In genomic region chr19:32711761-32712541, GRCm38 (mm10) we compare ENCODE assay signal across 7 mouse cellular contexts. TPM values are rescaled to one million over a fixed set of nuclear protein-coding genes. Genes with fewer than 3 reads are reported as not detected.
A peak's percentile ranks its signal among the peaks of the same experiment; 100 is the strongest.
DNase-seq lines count a peak whose midpoint lies in the region; ATAC-seq and TF ChIP-seq lines count a peak whose summit lies in the region.

No protein-coding gene starts in this region.

- H3K9ac ChIP-seq in embryonic facial prominence, embryonic 11.5 days (replicated peaks; ENCODE audit: low read length), result peak overlapping the region; percentile 94
- peak overlapping the region; percentile 91 for H3K9ac ChIP-seq in limb, embryonic 12.5 days (replicated peaks)
- H3K9ac ChIP-seq in midbrain, embryonic 15.5 days, result peak overlapping the region; percentile 96

- H3K36me3 ChIP-seq in embryonic facial prominence, embryonic 11.5 days (replicated peaks; ENCODE audit: control insufficient read depth, insufficient read depth, low read depth, low read length), result no peaks in the 10 kb centered on the region
- H3K36me3 ChIP-seq in kidney, adult 2 months (ENCODE audit: control insufficient read depth, insufficient read depth, low read length), result no peaks in the 10 kb centered on the region
- H3K36me3 ChIP-seq in limb, embryonic 12.5 days, result no peaks in the 10 kb centered on the region; the same call in 1 of the 2 replicates
- H3K36me3 ChIP-seq in midbrain, embryonic 15.5 days (replicated peaks), result no peaks in the 10 kb centered on the region
- H3K36me3 ChIP-seq in spleen, adult 2 months (ENCODE audit: control insufficient read depth, insufficient read depth, low read length), result no peaks in the 10 kb centered on the region

- peak; percentile 97 for DNase-seq in adrenal gland, postnatal 14 days
- DNase-seq in embryonic facial prominence, embryonic 11.5 days (ENCODE audit: low spot score), result peak; percentile 93
- DNase-seq in heart, adult 11 months, result peak; percentile 99
- peak; percentile 94 for DNase-seq in kidney, adult 2 months
- DNase-seq in spleen, adult 2 months (ENCODE audit: low read depth in 1 of 2, low spot score in 2 of 2), result peak; percentile 69 to 88

- TF ChIP-seq CTCF in kidney, adult 2 months (conservative IDR thresholded peaks at IDR 0.05; ENCODE audit: insufficient read depth, insufficient read length, low read depth, low read length), result no peak
- no peak for TF ChIP-seq CTCF in spleen, adult 2 months (IDR thresholded peaks at IDR 0.05; ENCODE audit: extremely low read depth, insufficient read depth, insufficient read length, insufficient replicate concordance)

- H3K4me1 ChIP-seq in embryonic facial prominence, embryonic 11.5 days (ENCODE audit: control insufficient read depth, insufficient read depth, low read length), result no peaks in the 10 kb centered on the region
- 0 out of 2 replicates have a peak, but pooled peaks cover 4% of the 10 kb centered on the region for H3K4me1 ChIP-seq in kidney, adult 2 months (ENCODE audit: control insufficient read depth, insufficient read depth, low read length)
- H3K4me1 ChIP-seq in limb, embryonic 12.5 days (replicated peaks), result peaks cover 8% of the 10 kb centered on the region; the same call in 1 of the 2 replicates
- H3K4me1 ChIP-seq in midbrain, embryonic 15.5 days, result peaks cover 21% of the 10 kb centered on the region
- H3K4me1 ChIP-seq in spleen, adult 2 months (ENCODE audit: control insufficient read depth, insufficient read depth, insufficient read length), result no peaks in the 10 kb centered on the region; the same call in none of the 2 replicates

- H3K4me2 ChIP-seq in embryonic facial prominence, embryonic 11.5 days (ENCODE audit: low read depth, low read length), result peak overlapping the region; percentile 74
- peak overlapping the region; percentile 75 for H3K4me2 ChIP-seq in limb, embryonic 12.5 days
- peak overlapping the region; percentile 68 for H3K4me2 ChIP-seq in midbrain, embryonic 15.5 days

- H3K9me3 ChIP-seq in embryonic facial prominence, embryonic 11.5 days (replicated peaks; ENCODE audit: control insufficient read depth, low read length), result no peaks in the 10 kb centered on the region
- H3K9me3 ChIP-seq in limb, embryonic 12.5 days, result no peaks in the 10 kb centered on the region
- no peaks in the 10 kb centered on the region for H3K9me3 ChIP-seq in midbrain, embryonic 15.5 days

- TF ChIP-seq POLR2A in kidney, adult 2 months (IDR thresholded peaks at IDR 0.05; ENCODE audit: low read depth, low read length), result peak; percentile 84
- TF ChIP-seq POLR2A in spleen, adult 2 months (IDR thresholded peaks at IDR 0.05; ENCODE audit: low read depth, low read length), result peak; percentile 82

- WGBS in embryonic facial prominence, embryonic 11.5 days, result under 1% methylated on average over 63 of the region's 63 CpGs
- under 1% methylated on average over 63 of the region's 63 CpGs for WGBS in kidney, adult 2 months
- under 1% methylated on average over 62 of the region's 63 CpGs for WGBS in limb, embryonic 12.5 days
- WGBS in midbrain, embryonic 15.5 days, result under 1% methylated on average over 63 of the region's 63 CpGs
- under 1% methylated on average over 63 of the region's 63 CpGs for WGBS in spleen, adult 2 months

- peak overlapping the region; percentile 78 for H3K27ac ChIP-seq in embryonic facial prominence, embryonic 11.5 days (replicated peaks; ENCODE audit: low read depth, low read length)
- H3K27ac ChIP-seq in kidney, adult 2 months (ENCODE audit: insufficient read depth, low read depth, low read length), result peak overlapping the region; percentile 85
- peak overlapping the region; percentile 87 for H3K27ac ChIP-seq in limb, embryonic 12.5 days
- peak overlapping the region; percentile 93 for H3K27ac ChIP-seq in midbrain, embryonic 15.5 days
- H3K27ac ChIP-seq in spleen, adult 2 months (ENCODE audit: insufficient read depth, low read length), result peak overlapping the region; percentile 86

- ATAC-seq in embryonic facial prominence, embryonic 11.5 days (replicated peaks; ENCODE audit: insufficient number of reproducible peaks, low FRiP score, low TSS enrichment, low read depth), result peak; percentile 96
- peak; percentile 92 for ATAC-seq in limb, embryonic 12.5 days (ENCODE audit: insufficient number of reproducible peaks, insufficient read depth, low FRiP score, low TSS enrichment, low read depth)
- ATAC-seq in midbrain, embryonic 15.5 days (replicated peaks), result peak; percentile 98

- peak overlapping the region; percentile 90 for H3K4me3 ChIP-seq in embryonic facial prominence, embryonic 11.5 days (ENCODE audit: low read depth, low read length)
- peak overlapping the region; percentile 73 for H3K4me3 ChIP-seq in kidney, adult 2 months (ENCODE audit: insufficient read depth, low read depth, low read length)
- peak overlapping the region; percentile 93 for H3K4me3 ChIP-seq in limb, embryonic 12.5 days (replicated peaks)
- peak overlapping the region; percentile 70 for H3K4me3 ChIP-seq in midbrain, embryonic 15.5 days
- peak overlapping the region; percentile 87 for H3K4me3 ChIP-seq in spleen, adult 2 months (ENCODE audit: extremely low read depth, insufficient read depth, insufficient read length)

- no peaks in the 10 kb centered on the region for H3K27me3 ChIP-seq in embryonic facial prominence, embryonic 11.5 days (ENCODE audit: control insufficient read depth, insufficient read depth, low read length)
- no peaks in the 10 kb centered on the region for H3K27me3 ChIP-seq in kidney, adult 2 months (replicated peaks; ENCODE audit: control insufficient read depth, insufficient read depth, low read length)
- H3K27me3 ChIP-seq in limb, embryonic 12.5 days, result no peaks in the 10 kb centered on the region
- H3K27me3 ChIP-seq in midbrain, embryonic 15.5 days (replicated peaks), result no peaks in the 10 kb centered on the region
- no peaks in the 10 kb centered on the region for H3K27me3 ChIP-seq in spleen, adult 2 months (ENCODE audit: control insufficient read depth, insufficient read depth, low read length)

RNA-seq across cellular contexts. Expression of gene Atad1, which starts 27.6 kb away (rescaled TPM):
- 65.0 and 74.0 TPM in 2 replicates for total RNA-seq in adrenal gland, postnatal 14 days (2021)
- polyA plus RNA-seq in embryonic facial prominence, embryonic 11.5 days (2014; fragmentation: Nextera tagmentation; extraction: Ambion mirVana), result 85.9 and 98.4 TPM in 2 replicates
- 16.0 and 25.0 TPM in 2 replicates for polyA plus RNA-seq in kidney, adult 2 months (2012; rRNA removed)
- 62.8 and 65.8 TPM in 2 replicates for polyA plus RNA-seq in limb, embryonic 12.5 days (2016; fragmentation: Nextera tagmentation; extraction: Ambion mirVana)
- polyA plus RNA-seq in midbrain, embryonic 15.5 days (2015; fragmentation: Nextera tagmentation; extraction: Ambion mirVana), result 106 and 110 TPM in 2 replicates
- 3.5 and 5.1 TPM in 2 replicates for polyA plus RNA-seq in spleen, adult 2 months (2012; rRNA removed)

RNA-seq across cellular contexts. Expression of gene Pten, which starts 45.3 kb away (rescaled TPM):
- 72.1 and 74.9 TPM in 2 replicates for total RNA-seq in adrenal gland, postnatal 14 days (2021)
- 7.4 and 8.4 TPM in 2 replicates for polyA plus RNA-seq in embryonic facial prominence, embryonic 11.5 days (2014; fragmentation: Nextera tagmentation; extraction: Ambion mirVana)
- polyA plus RNA-seq in kidney, adult 2 months (2012; rRNA removed), result 12.8 and 15.2 TPM in 2 replicates
- polyA plus RNA-seq in limb, embryonic 12.5 days (2016; fragmentation: Nextera tagmentation; extraction: Ambion mirVana), result 9.3 and 10.2 TPM in 2 replicates
- polyA plus RNA-seq in midbrain, embryonic 15.5 days (2015; fragmentation: Nextera tagmentation; extraction: Ambion mirVana), result 10.5 and 12.2 TPM in 2 replicates
- polyA plus RNA-seq in spleen, adult 2 months (2012; rRNA removed), result 13.1 and 23.6 TPM in 2 replicates

Comparison
In these comparisons a context has a peak if more than half of its experiments do, and no peak if none do; other contexts are left out.
1. Peak in every context shown above with its lines: DNase-seq, ATAC-seq, H3K4me3 ChIP-seq and H3K27ac ChIP-seq.